Comparison of ENCODE assay signal across 19 mouse cellular contexts in the genomic region with DNA sequence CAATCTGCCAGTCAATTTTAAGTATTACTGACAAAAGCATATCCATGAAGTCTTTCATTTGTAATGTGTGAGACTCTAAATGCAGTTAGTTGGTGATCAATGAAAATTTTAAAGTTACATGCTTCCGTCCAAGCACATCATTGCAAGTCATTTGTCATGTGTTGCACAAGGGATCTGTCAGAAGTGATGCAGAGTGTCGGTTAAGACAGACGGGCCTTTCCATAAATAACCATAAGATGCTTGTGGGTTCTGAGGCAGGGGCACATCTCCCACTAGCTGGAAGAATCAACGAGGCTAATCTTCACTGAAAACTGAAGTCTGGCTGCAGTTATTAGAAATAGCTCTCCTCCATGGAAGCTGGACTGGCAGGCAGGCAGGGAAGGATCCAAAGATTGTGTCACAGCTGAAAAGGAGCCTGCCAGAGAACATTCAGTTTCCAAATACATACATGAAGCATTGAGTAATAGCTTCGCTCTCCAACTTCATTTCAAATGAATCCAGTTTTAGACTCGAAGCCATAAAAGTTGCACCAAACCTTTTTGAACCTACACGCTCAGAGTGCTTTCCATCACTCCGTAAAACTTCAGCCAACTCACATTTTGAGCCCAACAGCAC.
DNase-seq lines count a peak whose midpoint lies in the region; ATAC-seq lines count a peak whose summit lies in the region.
"Had no signal": no experiment of that assay in that cellular context is flagged by ENCODE, and none has a peak within 500 bp of the region (broad histone marks: within the 10 kb centered on the region; RNA-seq: fewer than 3 reads in every experiment).

No protein-coding gene starts in this region.

- H3K36me3 ChIP-seq in kidney, embryonic 16.5 days (ENCODE audit: insufficient read depth, low read length), result no peaks in the 10 kb centered on the region
- H3K36me3 ChIP-seq: hindbrain, embryonic 10.5 days; liver, embryonic 12.5 days; midbrain, embryonic 13.5 days; neural tube, embryonic 13.5 days had no signal

- peak; percentile 28; the same call in 1 of the 2 replicates for ATAC-seq in megakaryocyte, adult 5-6 weeks (ENCODE audit: poor library complexity, severe bottlenecking)
- no peak for ATAC-seq in kidney, embryonic 16.5 days (ENCODE audit: low FRiP score, low TSS enrichment)
- ATAC-seq: forebrain, embryonic 13.5 days; liver, embryonic 12.5 days; midbrain, embryonic 13.5 days; Patski had no signal

- peak; percentile 5 to 8 for DNase-seq in heart, postnatal 36 days
- DNase-seq in heart, adult 8-10 months (ENCODE audit: low spot score), result no peak
- peak; percentile 76 for DNase-seq in adipocyte (ENCODE audit: low spot score)
- peak; percentile 44 for DNase-seq in gonadal fat pad, adult 2 months (ENCODE audit: low read depth)
- no peak for DNase-seq in kidney, postnatal 36 days
- DNase-seq: cerebellum, adult 18-20 months; gastrocnemius, postnatal 14 days; kidney, adult 8-10 months; kidney, postnatal 25 days; right cerebral cortex, adult 18-20 months; thymus, postnatal 25 days had no signal

- H3K27ac ChIP-seq in kidney, embryonic 16.5 days (ENCODE audit: low read length), result no peak overlapping the region
- H3K27ac ChIP-seq: forebrain, embryonic 13.5 days; hindbrain, embryonic 10.5 days; liver, embryonic 12.5 days; midbrain, embryonic 13.5 days; neural tube, embryonic 13.5 days had no signal

- no peak overlapping the region for H3K4me2 ChIP-seq in kidney, embryonic 16.5 days (replicated peaks; ENCODE audit: low read depth, low read length)
- H3K4me2 ChIP-seq: forebrain, embryonic 13.5 days; liver, embryonic 12.5 days; midbrain, embryonic 13.5 days; neural tube, embryonic 13.5 days had no signal

- H3K9me3 ChIP-seq in kidney, embryonic 16.5 days (ENCODE audit: low read length), result no peaks in the 10 kb centered on the region
- H3K9me3 ChIP-seq: forebrain, embryonic 13.5 days; hindbrain, embryonic 10.5 days; liver, embryonic 12.5 days; midbrain, embryonic 13.5 days; neural tube, embryonic 13.5 days had no signal

- no peak overlapping the region for H3K9ac ChIP-seq in kidney, embryonic 16.5 days (replicated peaks; ENCODE audit: low read length)
- H3K9ac ChIP-seq: forebrain, embryonic 13.5 days; liver, embryonic 12.5 days; midbrain, embryonic 13.5 days; neural tube, embryonic 13.5 days had no signal

- intact Hi-C loops in heart, postnatal 36 days (cut with DNase I), result loop anchor here (2.0 kb wide), 1 partner anchor 1620 kb away; no protein-coding TSS in a partner anchor

- no peak overlapping the region for H3K4me3 ChIP-seq in kidney, embryonic 16.5 days (ENCODE audit: low read length)
- H3K4me3 ChIP-seq: forebrain, embryonic 13.5 days; hindbrain, embryonic 10.5 days; liver, embryonic 12.5 days; midbrain, embryonic 13.5 days; neural tube, embryonic 13.5 days had no signal

- no peaks in the 10 kb centered on the region for H3K4me1 ChIP-seq in kidney, embryonic 16.5 days (ENCODE audit: insufficient read depth, low read length)
- H3K4me1 ChIP-seq: forebrain, embryonic 13.5 days; hindbrain, embryonic 10.5 days; liver, embryonic 12.5 days; midbrain, embryonic 13.5 days; neural tube, embryonic 13.5 days had no signal

- no peaks in the 10 kb centered on the region for H3K27me3 ChIP-seq in kidney, embryonic 16.5 days (ENCODE audit: insufficient read depth, low read length)
- H3K27me3 ChIP-seq: forebrain, embryonic 13.5 days; liver, embryonic 12.5 days; midbrain, embryonic 13.5 days; neural tube, embryonic 13.5 days; Patski had no signal

- 86% methylated on average over 8 of the region's 8 CpGs for WGBS in kidney, embryonic 16.5 days

Comparison
In these comparisons a context has a peak if more than half of its experiments do, and no peak if none do; other contexts are left out.
1. DNase-seq: peak in heart, postnatal 36 days (2 of 2), adipocyte (single experiment) and gonadal fat pad, adult 2 months (single experiment); none in heart, adult 8-10 months (single experiment) and kidney, postnatal 36 days (0 of 2).